Mouse (Mus musculus) liver, embryonic 15.5 days (tissue): ENCODE measurements around the gene Tbccd1. TPM values are rescaled to one million over a fixed set of nuclear protein-coding genes. Genes with fewer than 3 reads are reported as not detected.

Source experiments
- ATAC-seq: fragments of 200-750 bp; cut with Nextera tagmentation; 2 replicates; pipeline ENCODE4 v1.8.0; 2017; ENCODE audit warnings: moderate number of reproducible peaks, mild to moderate bottlenecking, moderate library complexity; ENCODE audit not compliant: insufficient read depth
- H3K27ac ChIP-seq: fragments of 300-500 bp; sonication (generic); replicated peaks from 2 replicates; pipeline ENCODE4 v1.5.1; 2015; ENCODE audit warnings: mild to moderate bottlenecking, inconsistent platforms
- H3K27me3 ChIP-seq: fragments of 300-500 bp; sonication (generic); 2 replicates; pipeline ENCODE4 v1.6.1; 2015; ENCODE audit warnings: mild to moderate bottlenecking, inconsistent platforms
- H3K36me3 ChIP-seq: fragments of 300-500 bp; sonication (generic); replicated peaks from 2 replicates; pipeline ENCODE4 v1.6.1; 2015; ENCODE audit warnings: moderate library complexity, mild to moderate bottlenecking, inconsistent platforms
- H3K4me1 ChIP-seq: fragments of 300-500 bp; sonication (generic); replicated peaks from 2 replicates; pipeline ENCODE4 v1.6.1; 2015; ENCODE audit warnings: inconsistent platforms
- H3K4me2 ChIP-seq: fragments of 300-500 bp; sonication (generic); 2 replicates; pipeline ENCODE4 v1.6.1; 2015; ENCODE audit warnings: moderate library complexity, mild to moderate bottlenecking, inconsistent platforms
- H3K4me3 ChIP-seq: fragments of 300-500 bp; sonication (generic); replicated peaks from 2 replicates; pipeline ENCODE4 v1.5.1; 2015; ENCODE audit warnings: mild to moderate bottlenecking, inconsistent platforms
- H3K9ac ChIP-seq: fragments of 300-500 bp; sonication (generic); 2 replicates; pipeline ENCODE4 v1.6.1; 2015; ENCODE audit warnings: moderate library complexity, mild to moderate bottlenecking, inconsistent platforms
- H3K9me3 ChIP-seq: fragments of 300-500 bp; sonication (generic); replicated peaks from 2 replicates; pipeline ENCODE4 v1.6.1; 2016; ENCODE audit warnings: inconsistent platforms
- WGBS: fragments of 180-500 bp; shearing (Covaris S2); methylation state at CpG from one replicate; pipeline ENCODE4 v1.1.7; 2015; ENCODE audit warnings: mixed read lengths; ENCODE audit not compliant: insufficient replicate concordance; 5-methylcytosine and 5-hydroxymethylcytosine counted together
- polyA plus RNA-seq: library from polyadenylated mRNA; unstranded; fragments of >200 nt; fragmentation: Nextera tagmentation; extraction: Ambion mirVana; gene quantifications from 2 replicates; pipeline ENCODE4 v1.2.1, GENCODE M21; 2015

Tbccd1 gene
- polyA plus RNA-seq, 1 experiment from 2014 or later = 22.9 TPM

GRCm38 (mm10) chr16:22856773-22857172, 696 bp downstream of the Tbccd1 start:
- Histone ChIP-seq H3K36me3 (peaks cover 23% of the 10 kb centered on the region), H3K4me1 (peaks cover 60% of the 10 kb centered on the region), H3K9me3 (no peaks in the 10 kb centered on the region), H3K27ac (peak overlapping the region; percentile 96), H3K9ac (peak overlapping the region; percentile 62), H3K4me3 (peak overlapping the region; percentile 79), H3K4me2 (peak overlapping the region; percentile 83), H3K27me3 (no peaks in the 10 kb centered on the region)
- peak; percentile 14 for ATAC-seq
- 2% methylated on average over 9 of the region's 9 CpGs for WGBS

GRCm38 (mm10) chr16:22852709-22853108, 4.8 kb downstream of the Tbccd1 start:
- Histone ChIP-seq H3K27me3 (no peaks in the 10 kb centered on the region), H3K4me1 (peaks cover 52% of the 10 kb centered on the region), H3K9ac (peak overlapping the region; percentile 31; the same call in 1 of the 2 replicates), H3K4me2 (peak overlapping the region; percentile 69), H3K9me3 (no peaks in the 10 kb centered on the region), H3K27ac (peak overlapping the region; percentile 75), H3K36me3 (peaks cover 48% of the 10 kb centered on the region), H3K4me3 (peak overlapping the region; percentile 56)
- WGBS = 50% methylated on average over 4 of the region's 4 CpGs
- ATAC-seq = no peak

DNA sequence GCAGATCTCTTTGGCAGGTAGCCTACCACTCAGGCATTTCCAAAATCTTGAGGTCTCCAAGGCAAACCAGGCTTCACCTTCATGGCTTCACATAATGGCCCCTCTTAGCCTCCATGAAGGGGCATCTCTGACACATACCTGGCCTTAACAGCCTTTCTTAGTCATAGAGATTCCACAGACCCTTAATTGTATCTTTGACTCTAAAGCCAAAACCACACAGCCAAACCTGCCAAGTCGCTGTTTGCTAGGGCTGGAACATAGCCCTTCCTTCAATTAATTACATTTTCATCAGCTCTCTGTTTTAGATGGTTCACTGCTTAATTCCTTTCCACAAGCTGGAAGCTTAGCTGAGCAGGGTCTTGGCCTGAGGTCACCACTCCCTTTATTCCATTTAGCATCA, 9.1 kb downstream of the Tbccd1 start:
- no peak for ATAC-seq

GRCm38 (mm10) chr16:22847686-22848085, 9.8 kb downstream of the Tbccd1 start:
- Histone ChIP-seq H3K9ac (no peak overlapping the region), H3K4me2 (no peak overlapping the region), H3K27me3 (no peaks in the 10 kb centered on the region), H3K4me3 (no peak overlapping the region), H3K4me1 (peaks cover 50% of the 10 kb centered on the region), H3K27ac (no peak overlapping the region), H3K36me3 (peaks cover 41% of the 10 kb centered on the region), H3K9me3 (no peaks in the 10 kb centered on the region)
- WGBS = 79% methylated on average over 1 of the region's 1 CpGs
- ATAC-seq = no peak

More for the DNA sequence above, 9.1 kb downstream of the Tbccd1 start:
- no peaks in the 10 kb centered on the region for H3K9me3 ChIP-seq
- H3K4me3 ChIP-seq = no peak overlapping the region
- H3K27ac ChIP-seq = no peak overlapping the region
- H3K9ac ChIP-seq = no peak overlapping the region
- 93% methylated on average over 1 of the region's 1 CpGs for WGBS
- H3K4me1 ChIP-seq = peaks cover 52% of the 10 kb centered on the region
- H3K4me2 ChIP-seq = no peak overlapping the region
- peaks cover 46% of the 10 kb centered on the region for H3K36me3 ChIP-seq
- no peaks in the 10 kb centered on the region for H3K27me3 ChIP-seq

DNA sequence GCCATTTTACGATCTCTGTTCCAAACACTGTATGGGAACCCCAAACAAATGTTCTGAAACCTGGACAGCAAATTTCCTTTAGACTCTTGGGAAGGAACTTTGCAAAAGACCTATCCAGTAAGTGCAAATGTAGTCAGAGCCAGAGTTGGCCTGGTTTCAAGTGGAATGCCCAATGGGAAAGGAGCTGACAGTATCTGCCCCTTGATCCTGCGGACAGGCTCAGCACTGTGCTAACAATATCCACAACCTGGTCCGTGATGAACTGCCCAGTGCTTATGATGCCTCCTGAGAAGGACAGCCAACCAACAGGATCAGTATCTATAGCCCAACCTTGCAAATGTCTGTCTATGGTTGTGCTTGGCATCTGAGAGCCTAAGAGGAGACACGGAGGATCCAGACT, 12.0 kb downstream of the Tbccd1 start:
- no peak overlapping the region for H3K4me3 ChIP-seq
- peaks cover 34% of the 10 kb centered on the region for H3K4me1 ChIP-seq
- WGBS = 80% methylated on average over 4 of the region's 4 CpGs
- no peaks in the 10 kb centered on the region for H3K27me3 ChIP-seq
- ATAC-seq = peak; percentile 40
- H3K27ac ChIP-seq = peak overlapping the region; percentile 63
- H3K4me2 ChIP-seq = peak overlapping the region; percentile 78; the same call in 1 of the 2 replicates
- no peak overlapping the region for H3K9ac ChIP-seq
- H3K36me3 ChIP-seq = peaks cover 47% of the 10 kb centered on the region
- H3K9me3 ChIP-seq = no peaks in the 10 kb centered on the region

GRCm38 (mm10) chr16:22844834-22845233, 12.6 kb downstream of the Tbccd1 start:
- Histone ChIP-seq H3K36me3 (peaks cover 47% of the 10 kb centered on the region), H3K4me3 (peak overlapping the region; percentile 54), H3K27ac (peak overlapping the region; percentile 63), H3K4me1 (peaks cover 34% of the 10 kb centered on the region), H3K9me3 (no peaks in the 10 kb centered on the region), H3K9ac (peak overlapping the region; percentile 51), H3K4me2 (peak overlapping the region; percentile 78), H3K27me3 (no peaks in the 10 kb centered on the region)
- ATAC-seq = no peak
- WGBS = 56% methylated on average over 5 of the region's 5 CpGs

GRCm38 (mm10) chr16:22844061-22844801, 13.2 kb downstream of the Tbccd1 start:
- H3K4me1 ChIP-seq = peaks cover 34% of the 10 kb centered on the region
- H3K9me3 ChIP-seq = no peaks in the 10 kb centered on the region
- peak overlapping the region; percentile 70 for H3K27ac ChIP-seq
- peak overlapping the region; percentile 51 for H3K9ac ChIP-seq
- peaks cover 50% of the 10 kb centered on the region for H3K36me3 ChIP-seq
- WGBS = 10% methylated on average over 26 of the region's 26 CpGs
- peak overlapping the region; percentile 54 for H3K4me3 ChIP-seq
- no peaks in the 10 kb centered on the region for H3K27me3 ChIP-seq
- H3K4me2 ChIP-seq = peak overlapping the region; percentile 78
- peak; percentile 82 for ATAC-seq

GRCm38 (mm10) chr16:22842871-22843270, 14.6 kb downstream of the Tbccd1 start:
- no peak overlapping the region for H3K4me3 ChIP-seq
- peak; percentile 35; the same call in 1 of the 2 replicates for ATAC-seq
- WGBS = 84% methylated on average over 5 of the region's 5 CpGs
- no peaks in the 10 kb centered on the region for H3K9me3 ChIP-seq
- no peak overlapping the region for H3K27ac ChIP-seq
- no peak overlapping the region for H3K4me2 ChIP-seq
- peaks cover 34% of the 10 kb centered on the region for H3K4me1 ChIP-seq
- H3K27me3 ChIP-seq = no peaks in the 10 kb centered on the region
- H3K9ac ChIP-seq = no peak overlapping the region
- H3K36me3 ChIP-seq = peaks cover 53% of the 10 kb centered on the region

GRCm38 (mm10) chr16:22839146-22839857, 18.2 kb downstream of the Tbccd1 start:
- Histone ChIP-seq H3K4me3 (no peak overlapping the region), H3K27ac (no peak overlapping the region), H3K27me3 (no peaks in the 10 kb centered on the region), H3K36me3 (peaks cover 76% of the 10 kb centered on the region), H3K4me1 (peaks cover 15% of the 10 kb centered on the region), H3K9ac (no peak overlapping the region), H3K9me3 (no peaks in the 10 kb centered on the region), H3K4me2 (no peak overlapping the region)
- 87% methylated on average over 3 of the region's 3 CpGs for WGBS
- no peak for ATAC-seq

DNA sequence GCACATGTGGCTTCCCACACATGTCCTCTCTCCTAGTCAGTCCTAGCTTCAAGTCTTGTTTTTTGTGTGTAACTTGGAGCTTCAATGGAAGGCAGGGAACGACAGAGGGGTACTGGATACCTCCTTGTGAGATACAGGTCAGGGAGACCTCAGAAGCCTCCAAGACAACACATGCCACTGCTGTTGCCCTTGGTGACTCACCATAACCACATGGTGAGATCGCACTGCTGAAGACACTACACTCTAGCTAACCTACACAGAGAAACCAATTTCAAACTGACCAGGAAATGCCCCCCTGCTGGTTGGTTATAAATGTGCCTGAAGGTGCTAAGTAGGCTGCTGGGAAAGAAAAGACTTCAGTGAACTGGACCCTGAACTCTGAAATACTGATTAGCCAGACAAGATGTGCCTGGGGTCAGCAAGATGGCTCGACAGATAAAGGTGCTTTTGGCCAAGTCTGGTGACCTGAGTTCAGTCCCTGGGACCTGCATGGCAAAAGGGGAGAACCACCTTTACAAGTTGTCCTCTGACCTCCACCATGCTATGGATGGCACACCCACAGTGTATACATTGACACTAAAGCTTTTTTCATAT, 24.4 kb downstream of the Tbccd1 start:
- no peak overlapping the region for H3K4me2 ChIP-seq
- H3K27me3 ChIP-seq = no peaks in the 10 kb centered on the region
- H3K9ac ChIP-seq = no peak overlapping the region
- no peaks in the 10 kb centered on the region for H3K9me3 ChIP-seq
- no peaks in the 10 kb centered on the region for H3K4me1 ChIP-seq
- no peak overlapping the region for H3K4me3 ChIP-seq
- H3K27ac ChIP-seq = no peak overlapping the region
- H3K36me3 ChIP-seq = peaks cover 77% of the 10 kb centered on the region
- ATAC-seq = no peak
- WGBS = 79% methylated on average over 3 of the region's 3 CpGs

DNA sequence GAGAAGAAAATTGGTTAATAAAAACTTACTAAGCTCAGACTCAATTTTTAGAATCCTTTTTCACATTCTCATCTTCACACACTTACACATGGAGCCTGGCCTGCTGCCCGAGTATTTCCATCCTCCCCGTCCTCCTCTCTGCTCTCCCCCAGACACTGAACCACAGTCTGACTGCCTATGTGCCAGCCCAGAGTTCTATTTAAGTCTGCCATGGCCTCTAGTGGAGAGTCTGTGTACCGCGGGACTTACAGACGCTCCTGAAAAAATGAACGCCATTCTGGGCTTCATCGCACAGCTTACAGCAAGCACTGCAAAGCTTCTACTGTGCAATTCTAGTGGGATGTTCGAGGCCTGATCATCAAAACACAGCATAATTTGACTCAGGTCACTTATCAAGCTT, 36.7 kb downstream of the Tbccd1 start:
- Histone ChIP-seq H3K4me3 (no peak overlapping the region), H3K36me3 (peaks cover 83% of the 10 kb centered on the region), H3K4me2 (no peak overlapping the region), H3K4me1 (no peaks in the 10 kb centered on the region), H3K9me3 (no peaks in the 10 kb centered on the region), H3K27me3 (no peaks in the 10 kb centered on the region), H3K27ac (no peak overlapping the region), H3K9ac (no peak overlapping the region)
- no peak for ATAC-seq
- WGBS = 62% methylated on average over 8 of the region's 8 CpGs
